Mouse (Mus musculus): ENCODE results near the gene Mad1l1. TPM values are rescaled to one million over a fixed set of nuclear protein-coding genes. Genes with fewer than 3 reads are reported as not detected.

Gene Mad1l1
- polyA plus RNA-seq, 1 experiment = 51.5 TPM

GRCm38 (mm10) chr5:140073148-140073670 is 248.1 kb downstream of the Mad1l1 start:
- H3K4me3 ChIP-seq (ENCODE audit: insufficient read depth, poor library complexity, severe bottlenecking) = no peak overlapping the region
- H3K27me3 ChIP-seq (ENCODE audit: control insufficient read depth, insufficient read depth, insufficient read length) = no peaks in the 10 kb centered on the region
- TF ChIP-seq FOSL1 (IDR thresholded peaks at IDR 0.05; ENCODE audit: insufficient read depth, low read length, poor library complexity, severe bottlenecking) (no peak), MYOD1 (IDR thresholded peaks at IDR 0.05; ENCODE audit: control insufficient read depth, insufficient read length, low read depth) (no peak), MAX (IDR thresholded peaks at IDR 0.05) (no peak), USF1 (IDR thresholded peaks at IDR 0.05; ENCODE audit: low read depth) (no peak), CTCF (IDR thresholded peaks at IDR 0.05; ENCODE audit: control insufficient read depth, insufficient read depth, insufficient read length) (no peak), CEBPB (IDR thresholded peaks at IDR 0.05; ENCODE audit: low read depth) (no peak)
- no peaks in the 10 kb centered on the region for H3K36me3 ChIP-seq (ENCODE audit: control insufficient read depth, insufficient read depth)
- no peaks in the 10 kb centered on the region for H3K79me2 ChIP-seq (ENCODE audit: control insufficient read depth, insufficient read depth)
- H3K79me3 ChIP-seq (ENCODE audit: low read depth) = no peaks in the 10 kb centered on the region
- no peak overlapping the region for H3ac ChIP-seq (ENCODE audit: control insufficient read depth, insufficient read length, low read depth)

GRCm38 (mm10) chr5:140068506-140068905 is 252.8 kb downstream of the Mad1l1 start:
- Histone ChIP-seq H3K4me3 (ENCODE audit: insufficient read depth, poor library complexity, severe bottlenecking) (no peak overlapping the region), H3K27me3 (ENCODE audit: control insufficient read depth, insufficient read depth, insufficient read length) (no peaks in the 10 kb centered on the region), H3K79me2 (ENCODE audit: control insufficient read depth, insufficient read depth) (no peaks in the 10 kb centered on the region), H3ac (ENCODE audit: control insufficient read depth, insufficient read length, low read depth) (no peak overlapping the region), H3K79me3 (ENCODE audit: low read depth) (no peaks in the 10 kb centered on the region), H3K36me3 (ENCODE audit: control insufficient read depth, insufficient read depth) (peaks cover 16% of the 10 kb centered on the region)
- TF ChIP-seq MAX (IDR thresholded peaks at IDR 0.05) (no peak), MYOD1 (IDR thresholded peaks at IDR 0.05; ENCODE audit: control insufficient read depth, insufficient read length, low read depth) (no peak)

GRCm38 (mm10) chr5:140068051-140068450 is 253.3 kb downstream of the Mad1l1 start:
- H3K79me2 ChIP-seq (ENCODE audit: control insufficient read depth, insufficient read depth) = no peaks in the 10 kb centered on the region
- no peak overlapping the region for H3K4me3 ChIP-seq (ENCODE audit: insufficient read depth, poor library complexity, severe bottlenecking)
- no peaks in the 10 kb centered on the region for H3K79me3 ChIP-seq (ENCODE audit: low read depth)
- H3ac ChIP-seq (ENCODE audit: control insufficient read depth, insufficient read length, low read depth) = no peak overlapping the region
- peaks cover 16% of the 10 kb centered on the region for H3K36me3 ChIP-seq (ENCODE audit: control insufficient read depth, insufficient read depth)
- no peaks in the 10 kb centered on the region for H3K27me3 ChIP-seq (ENCODE audit: control insufficient read depth, insufficient read depth, insufficient read length)
- TF ChIP-seq CEBPB (IDR thresholded peaks at IDR 0.05; ENCODE audit: low read depth) = no peak
- no peak for TF ChIP-seq USF1 (IDR thresholded peaks at IDR 0.05; ENCODE audit: low read depth)
- TF ChIP-seq MAX (IDR thresholded peaks at IDR 0.05) = no peak
- no peak for TF ChIP-seq MYOD1 (IDR thresholded peaks at IDR 0.05; ENCODE audit: control insufficient read depth, insufficient read length, low read depth)
- TF ChIP-seq FOSL1 (IDR thresholded peaks at IDR 0.05; ENCODE audit: insufficient read depth, low read length, poor library complexity, severe bottlenecking) = no peak
- no peak for TF ChIP-seq MYOG (IDR thresholded peaks at IDR 0.05; ENCODE audit: control insufficient read depth, extremely low read depth, insufficient read length)
- no peak for TF ChIP-seq CTCF (IDR thresholded peaks at IDR 0.05; ENCODE audit: control insufficient read depth, insufficient read depth, insufficient read length)

GRCm38 (mm10) chr5:140066769-140067168 is 254.6 kb downstream of the Mad1l1 start:
- Histone ChIP-seq H3K79me3 (ENCODE audit: low read depth) (no peaks in the 10 kb centered on the region), H3ac (ENCODE audit: control insufficient read depth, insufficient read length, low read depth) (no peak overlapping the region), H3K27me3 (ENCODE audit: control insufficient read depth, insufficient read depth, insufficient read length) (no peaks in the 10 kb centered on the region), H3K36me3 (ENCODE audit: control insufficient read depth, insufficient read depth) (peaks cover 16% of the 10 kb centered on the region), H3K79me2 (ENCODE audit: control insufficient read depth, insufficient read depth) (no peaks in the 10 kb centered on the region), H3K4me3 (ENCODE audit: insufficient read depth, poor library complexity, severe bottlenecking) (no peak overlapping the region)
- TF ChIP-seq FOSL1 (IDR thresholded peaks at IDR 0.05; ENCODE audit: insufficient read depth, low read length, poor library complexity, severe bottlenecking) = no peak
- TF ChIP-seq MYOG (IDR thresholded peaks at IDR 0.05; ENCODE audit: control insufficient read depth, extremely low read depth, insufficient read length) = no peak
- TF ChIP-seq CEBPB (IDR thresholded peaks at IDR 0.05; ENCODE audit: low read depth) = no peak
- TF ChIP-seq USF1 (IDR thresholded peaks at IDR 0.05; ENCODE audit: low read depth) = no peak
- TF ChIP-seq MYOD1 (IDR thresholded peaks at IDR 0.05; ENCODE audit: control insufficient read depth, insufficient read length, low read depth) = no peak
- no peak for TF ChIP-seq CTCF (IDR thresholded peaks at IDR 0.05; ENCODE audit: control insufficient read depth, insufficient read depth, insufficient read length)
- no peak for TF ChIP-seq MAX (IDR thresholded peaks at IDR 0.05)

GRCm38 (mm10) chr5:140066281-140066680 is 255.1 kb downstream of the Mad1l1 start:
- H3K36me3 ChIP-seq (ENCODE audit: control insufficient read depth, insufficient read depth) = peaks cover 16% of the 10 kb centered on the region
- H3K4me3 ChIP-seq (ENCODE audit: insufficient read depth, poor library complexity, severe bottlenecking) = no peak overlapping the region
- no peak overlapping the region for H3ac ChIP-seq (ENCODE audit: control insufficient read depth, insufficient read length, low read depth)
- no peaks in the 10 kb centered on the region for H3K79me2 ChIP-seq (ENCODE audit: control insufficient read depth, insufficient read depth)
- TF ChIP-seq CEBPB (IDR thresholded peaks at IDR 0.05; ENCODE audit: low read depth) = no peak
- no peak for TF ChIP-seq FOSL1 (IDR thresholded peaks at IDR 0.05; ENCODE audit: insufficient read depth, low read length, poor library complexity, severe bottlenecking)
- no peak for TF ChIP-seq USF1 (IDR thresholded peaks at IDR 0.05; ENCODE audit: low read depth)
- TF ChIP-seq MYOD1 (IDR thresholded peaks at IDR 0.05; ENCODE audit: control insufficient read depth, insufficient read length, low read depth) = no peak
- TF ChIP-seq MYOG (IDR thresholded peaks at IDR 0.05; ENCODE audit: control insufficient read depth, extremely low read depth, insufficient read length) = no peak
- no peak for TF ChIP-seq MAX (IDR thresholded peaks at IDR 0.05)
- H3K27me3 ChIP-seq (ENCODE audit: control insufficient read depth, insufficient read depth, insufficient read length) = no peaks in the 10 kb centered on the region
- no peaks in the 10 kb centered on the region for H3K79me3 ChIP-seq (ENCODE audit: low read depth)

GRCm38 (mm10) chr5:140065281-140065945 is 255.9 kb downstream of the Mad1l1 start:
- Histone ChIP-seq H3K79me3 (ENCODE audit: low read depth) (no peaks in the 10 kb centered on the region), H3K36me3 (ENCODE audit: control insufficient read depth, insufficient read depth) (peaks cover 16% of the 10 kb centered on the region), H3ac (ENCODE audit: control insufficient read depth, insufficient read length, low read depth) (no peak overlapping the region), H3K4me3 (ENCODE audit: insufficient read depth, poor library complexity, severe bottlenecking) (no peak overlapping the region), H3K79me2 (ENCODE audit: control insufficient read depth, insufficient read depth) (no peaks in the 10 kb centered on the region), H3K27me3 (ENCODE audit: control insufficient read depth, insufficient read depth, insufficient read length) (no peaks in the 10 kb centered on the region)
- TF ChIP-seq CTCF (IDR thresholded peaks at IDR 0.05; ENCODE audit: control insufficient read depth, insufficient read depth, insufficient read length) (no peak), MYOD1 (IDR thresholded peaks at IDR 0.05; ENCODE audit: control insufficient read depth, insufficient read length, low read depth) (no peak), USF1 (IDR thresholded peaks at IDR 0.05; ENCODE audit: low read depth) (no peak), FOSL1 (IDR thresholded peaks at IDR 0.05; ENCODE audit: insufficient read depth, low read length, poor library complexity, severe bottlenecking) (no peak), MAX (IDR thresholded peaks at IDR 0.05) (no peak), CEBPB (IDR thresholded peaks at IDR 0.05; ENCODE audit: low read depth) (no peak), MYOG (IDR thresholded peaks at IDR 0.05; ENCODE audit: control insufficient read depth, extremely low read depth, insufficient read length) (no peak)

Measured in C2C12 (cell line).